Mouse (Mus musculus) Patski (cell line): Measurements from ENCODE around the gene Gm26558. TPM values are rescaled to one million over a fixed set of nuclear protein-coding genes. Genes with fewer than 3 reads are reported as not detected.
A peak's percentile ranks its signal among the peaks of the same experiment; 100 is the strongest.

Source experiments
- ATAC-seq: fragments of 100-300 bp; one replicate; pipeline ENCODE4 v1.8.0; 2021
- CTCF ChIA-PET: fragments of 350-600 bp; sonication (Branson Sonifier 250); formaldehyde crosslinking; loops from one replicate; lab custom pipeline; 2022; ENCODE audit warnings: inconsistent platforms; lab: Charles Lee
- POLR2A ChIA-PET: fragments of 350-600 bp; sonication (Branson Sonifier 250); formaldehyde crosslinking; loops from one replicate; lab custom pipeline; 2022; ENCODE audit warnings: antibody characterized with exemption, inconsistent platforms; lab: Charles Lee
- DNase-seq: peaks from one replicate; pipeline ENCODE4 v3.0.0-alpha.2; 2011; ENCODE audit warnings: low read depth, low spot score
- H3K27me3 ChIP-seq: fragments of 371-371 bp; one replicate; pipeline ENCODE4 v1.5.1; 2021
- CTCF ChIP-seq: fragments of 100-300 bp; IDR thresholded peaks from one replicate; pipeline ENCODE4 v1.5.1; 2021
- in situ Hi-C: fragments of 300-500 bp; cut with MboI; formaldehyde crosslinking; loops from 3 replicates; pipeline ENCODE4 v1.11.1; 2018; ENCODE audit warnings: low pct_unique_long_range_greater_than_20kb, mixed read lengths
- polyA plus RNA-seq: library from polyadenylated mRNA; unstranded; gene quantifications from one replicate; pipeline ENCODE4 v1.2.3, GENCODE M21; 2021

The Gm26558 gene
- 2.0 TPM for polyA plus RNA-seq

GRCm38 (mm10) chr2:70661715-70662495 lies at the start of gene Gm26558:
Gene Gm26558 (minus strand): TSS chr2:70662108.
- in situ Hi-C loops: loop anchor here (5.0 kb wide), 1 partner anchor 100 kb away; no protein-coding TSS in a partner anchor
- no peaks in the 10 kb centered on the region for H3K27me3 ChIP-seq
- no peak for TF ChIP-seq CTCF
- DNase-seq (no peak), ATAC-seq (peak; percentile 40)
- ChIA-PET CTCF (interaction anchor here (0.7 to 2.4 kb wide), 8 partner anchors 10 to 36 kb away, joined by 3 to 9 read pairs (median 6); no protein-coding TSS in a partner anchor), POLR2A (no interaction called here)

GRCm38 (mm10) chr2:70710878-70711277 lies 49.0 kb upstream of the Gm26558 start:
- CTCF ChIA-PET: no interaction called here
- ATAC-seq: no peak
- in situ Hi-C loops: loop anchor here (10.0 kb wide), 1 partner anchor 334 kb away; no protein-coding TSS in a partner anchor

GRCm38 (mm10) chr2:70710236-70710635 lies 48.3 kb upstream of the Gm26558 start:
- H3K27me3 ChIP-seq: no peaks in the 10 kb centered on the region
- DNase-seq (no peak), ATAC-seq (no peak)
- no peak for TF ChIP-seq CTCF
- ChIA-PET POLR2A (interaction anchor here (0.5 kb wide), 1 partner anchor 718 kb away, joined by 4 read pairs; no protein-coding TSS in a partner anchor), CTCF (no interaction called here)
- in situ Hi-C loops: loop anchor here (10.0 kb wide), 1 partner anchor 335 kb away; no protein-coding TSS in a partner anchor

More at GRCm38 (mm10) chr2:70710878-70711277, 49.0 kb upstream of the Gm26558 start:
- no peaks in the 10 kb centered on the region for H3K27me3 ChIP-seq
- POLR2A ChIA-PET: interaction anchor here (0.5 kb wide), 1 partner anchor 350 kb away, joined by 3 read pairs; no protein-coding TSS in a partner anchor
- DNase-seq: no peak
- TF ChIP-seq CTCF: no peak

GRCm38 (mm10) chr2:70708986-70709730 lies 47.2 kb upstream of the Gm26558 start:
- POLR2A ChIA-PET: no interaction called here
- no peaks in the 10 kb centered on the region for H3K27me3 ChIP-seq
- no peak for TF ChIP-seq CTCF
- CTCF ChIA-PET: interaction anchor here (0.9 to 1.7 kb wide), 2 partner anchors 10 to 20 kb away, joined by 3 to 8 read pairs; no protein-coding TSS in a partner anchor
- ATAC-seq (no peak), DNase-seq (no peak)
- in situ Hi-C loops: no loop called here

GRCm38 (mm10) chr2:70702403-70702802 lies 40.5 kb upstream of the Gm26558 start:
- in situ Hi-C loops: no loop called here
- no peaks in the 10 kb centered on the region for H3K27me3 ChIP-seq
- no peak for ATAC-seq
- no peak for DNase-seq
- TF ChIP-seq CTCF: no peak
- CTCF ChIA-PET: no interaction called here
- POLR2A ChIA-PET: no interaction called here

GRCm38 (mm10) chr2:70701571-70701970 lies 39.7 kb upstream of the Gm26558 start:
- in situ Hi-C loops: no loop called here

GRCm38 (mm10) chr2:70700851-70701250 lies 38.9 kb upstream of the Gm26558 start:
- DNase-seq (no peak), ATAC-seq (no peak)
- ChIA-PET CTCF (no interaction called here), POLR2A (no interaction called here)
- no peaks in the 10 kb centered on the region for H3K27me3 ChIP-seq
- no peak for TF ChIP-seq CTCF
- in situ Hi-C loops: no loop called here

More at GRCm38 (mm10) chr2:70701571-70701970, 39.7 kb upstream of the Gm26558 start:
- ATAC-seq (no peak), DNase-seq (no peak)
- POLR2A ChIA-PET: no interaction called here
- no peak for TF ChIP-seq CTCF
- CTCF ChIA-PET: no interaction called here
- H3K27me3 ChIP-seq: no peaks in the 10 kb centered on the region

GRCm38 (mm10) chr2:70695712-70696111 lies 33.8 kb upstream of the Gm26558 start:
- in situ Hi-C loops: no loop called here
- no peak for DNase-seq
- no peak for TF ChIP-seq CTCF
- POLR2A ChIA-PET: interaction anchor here (0.6 kb wide), 1 partner anchor 25 kb away, joined by 3 read pairs; no protein-coding TSS in a partner anchor
- CTCF ChIA-PET: interaction anchor here (1.2 kb wide), 1 partner anchor 15 kb away, joined by 4 read pairs; no protein-coding TSS in a partner anchor
- H3K27me3 ChIP-seq: no peaks in the 10 kb centered on the region
- no peak for ATAC-seq

- no peak for ATAC-seq
- no peak for TF ChIP-seq CTCF
- no peak for DNase-seq
- CTCF ChIA-PET: no interaction called here
- POLR2A ChIA-PET: no interaction called here
- in situ Hi-C loops: no loop called here
- H3K27me3 ChIP-seq: no peaks in the 10 kb centered on the region
Measured at GRCm38 (mm10) chr2:70690195-70690594, 28.3 kb upstream of the Gm26558 start.

GRCm38 (mm10) chr2:70688454-70689078 lies 26.7 kb upstream of the Gm26558 start:
- ATAC-seq (no peak), DNase-seq (no peak)
- ChIA-PET POLR2A (no interaction called here), CTCF (interaction anchor here (1.2 kb wide), 1 partner anchor 398 kb away, joined by 3 read pairs; no protein-coding TSS in a partner anchor)
- in situ Hi-C loops: no loop called here
- H3K27me3 ChIP-seq: no peaks in the 10 kb centered on the region
- no peak for TF ChIP-seq CTCF
